Mouse (Mus musculus) heart, embryonic 14.5 days (tissue): ENCODE measurements around the gene Pclo. TPM values are rescaled to one million over a fixed set of nuclear protein-coding genes. Genes with fewer than 3 reads are reported as not detected.

Source experiments
- ATAC-seq: fragments of 200-750 bp; cut with Nextera tagmentation; 2 replicates; pipeline ENCODE4 v1.8.0; 2017; ENCODE audit warnings: low read depth, moderate TSS enrichment; ENCODE audit not compliant: insufficient number of reproducible peaks, insufficient read depth, low FRiP score
- H3K27ac ChIP-seq, 2 experiments: fragments of 200-500 bp in 1 of 2; fragments of 300-500 bp in 1 of 2; sonication (generic) in 1 of 2; replicated peaks in 1 of 2; 2 replicates each; pipeline ENCODE4 v1.5.1; 2012 to 2014; ENCODE audit warnings: low read depth in 2 of 2, low read length in 2 of 2, control low read depth in 1 of 2, mild to moderate bottlenecking in 1 of 2, mixed read lengths in 1 of 2; ENCODE audit not compliant: control insufficient read depth in 1 of 2, insufficient read depth in 1 of 2
- H3K27me3 ChIP-seq: fragments of 300-500 bp; sonication (generic); 2 replicates; pipeline ENCODE4 v1.6.1; 2014; ENCODE audit warnings: mild to moderate bottlenecking, low read length, control low read depth; ENCODE audit not compliant: control insufficient read depth, insufficient read depth
- H3K36me3 ChIP-seq: fragments of 300-500 bp; sonication (generic); 2 replicates; pipeline ENCODE4 v1.6.1; 2014; ENCODE audit warnings: mild to moderate bottlenecking, control low read depth, low read length, mixed read lengths; ENCODE audit not compliant: control insufficient read depth, insufficient read depth
- H3K4me1 ChIP-seq, 2 experiments: fragments of 200-500 bp in 1 of 2; fragments of 300-500 bp in 1 of 2; sonication (generic) in 1 of 2; 2 replicates each; pipeline ENCODE4 v1.6.1; 2012 to 2014; ENCODE audit warnings: low read length in 2 of 2, control low read depth in 1 of 2, mixed read lengths in 1 of 2; ENCODE audit not compliant: control insufficient read depth in 2 of 2, insufficient read depth in 2 of 2
- H3K4me2 ChIP-seq: fragments of 300-500 bp; sonication (generic); 2 replicates; pipeline ENCODE4 v1.6.1; 2014; ENCODE audit warnings: mild to moderate bottlenecking, low read length
- H3K4me3 ChIP-seq, 2 experiments: fragments of 200-500 bp in 1 of 2; fragments of 300-500 bp in 1 of 2; sonication (generic) in 1 of 2; 2 replicates each; pipeline ENCODE4 v1.5.1; 2012 to 2014; ENCODE audit warnings: low read length in 2 of 2, mild to moderate bottlenecking in 2 of 2, control low read depth in 1 of 2, low read depth in 1 of 2, moderate library complexity in 1 of 2; ENCODE audit not compliant: control insufficient read depth in 1 of 2, insufficient read depth in 1 of 2
- H3K9ac ChIP-seq: fragments of 300-500 bp; sonication (generic); 2 replicates; pipeline ENCODE4 v1.6.1; 2014; ENCODE audit warnings: mild to moderate bottlenecking, low read length
- H3K9me3 ChIP-seq: fragments of 300-500 bp; sonication (generic); 2 replicates; pipeline ENCODE4 v1.6.1; 2016; ENCODE audit warnings: low read length, control low read depth; ENCODE audit not compliant: control insufficient read depth
- WGBS: fragments of 180-500 bp; shearing (Covaris S2); extraction: QIAGEN DNeasy Blood & Tissue Kit; methylation state at CpG from one replicate; pipeline ENCODE4 v1.1.7; 2014; 5-methylcytosine and 5-hydroxymethylcytosine counted together
- polyA plus RNA-seq: library from polyadenylated mRNA; unstranded; fragments of >200 nt; fragmentation: Nextera tagmentation; extraction: Ambion mirVana; gene quantifications from 2 replicates; pipeline ENCODE4 v1.2.1, GENCODE M21; 2014

The Pclo gene
- polyA plus RNA-seq, 1 experiment from 2014 or later: 0.19 TPM

GRCm38 (mm10) chr5:14766686-14767085, 252.0 kb downstream of the Pclo start:
- no peak overlapping the region for H3K4me3 ChIP-seq
- H3K9ac ChIP-seq: no peak overlapping the region
- no peaks in the 10 kb centered on the region for H3K4me1 ChIP-seq
- H3K4me2 ChIP-seq: no peak overlapping the region
- 81% methylated on average over 11 of the region's 11 CpGs for WGBS
- no peak overlapping the region for H3K27ac ChIP-seq
- no peaks in the 10 kb centered on the region for H3K9me3 ChIP-seq
- no peaks in the 10 kb centered on the region for H3K36me3 ChIP-seq
- no peak for ATAC-seq
- no peaks in the 10 kb centered on the region for H3K27me3 ChIP-seq

- 42% methylated on average over 1 of the region's 1 CpGs for WGBS
- Histone ChIP-seq H3K4me1 (no peaks in the 10 kb centered on the region), H3K9ac (no peak overlapping the region), H3K4me2 (no peak overlapping the region), H3K9me3 (no peaks in the 10 kb centered on the region), H3K27ac (no peak overlapping the region), H3K27me3 (no peaks in the 10 kb centered on the region), H3K36me3 (no peaks in the 10 kb centered on the region), H3K4me3 (no peak overlapping the region)
- no peak for ATAC-seq
These were observed 267.8 kb downstream of the Pclo start for GRCm38 (mm10) chr5:14782362-14783082.

- Histone ChIP-seq H3K9ac (no peak overlapping the region), H3K27ac (no peak overlapping the region), H3K4me3 (no peak overlapping the region), H3K4me1 (no peaks in the 10 kb centered on the region), H3K27me3 (no peaks in the 10 kb centered on the region), H3K9me3 (no peaks in the 10 kb centered on the region), H3K36me3 (no peaks in the 10 kb centered on the region), H3K4me2 (no peak overlapping the region)
- ATAC-seq: no peak
- WGBS: 82% methylated on average over 9 of the region's 9 CpGs
These were observed 279.2 kb downstream of the Pclo start for GRCm38 (mm10) chr5:14793891-14794290.

- Histone ChIP-seq H3K4me3 (no peak overlapping the region), H3K4me2 (no peak overlapping the region), H3K4me1 (no peaks in the 10 kb centered on the region), H3K27ac (no peak overlapping the region), H3K9ac (no peak overlapping the region), H3K27me3 (no peaks in the 10 kb centered on the region), H3K36me3 (no peaks in the 10 kb centered on the region), H3K9me3 (no peaks in the 10 kb centered on the region)
- WGBS: 2% methylated on average over 6 of the region's 6 CpGs
- no peak for ATAC-seq
These were observed 292.4 kb downstream of the Pclo start for GRCm38 (mm10) chr5:14807136-14807535.

GRCm38 (mm10) chr5:14833165-14833860, 318.6 kb downstream of the Pclo start:
- Histone ChIP-seq H3K27me3 (no peaks in the 10 kb centered on the region), H3K4me3 (no peak overlapping the region), H3K36me3 (no peaks in the 10 kb centered on the region), H3K4me2 (no peak overlapping the region), H3K4me1 (no peaks in the 10 kb centered on the region), H3K9ac (no peak overlapping the region), H3K9me3 (no peaks in the 10 kb centered on the region), H3K27ac (no peak overlapping the region)
- ATAC-seq: no peak
- 83% methylated on average over 3 of the region's 3 CpGs for WGBS

GRCm38 (mm10) chr5:14834155-14834991, 319.7 kb downstream of the Pclo start:
- no peaks in the 10 kb centered on the region for H3K9me3 ChIP-seq
- WGBS: 59% methylated on average over 4 of the region's 4 CpGs
- ATAC-seq: no peak

GRCm38 (mm10) chr5:14853650-14854049, 338.9 kb downstream of the Pclo start:
- no peak for ATAC-seq
- H3K27ac ChIP-seq: no peak overlapping the region
- no peak overlapping the region for H3K4me2 ChIP-seq
- H3K36me3 ChIP-seq: no peaks in the 10 kb centered on the region
- H3K4me3 ChIP-seq: no peak overlapping the region
- H3K9ac ChIP-seq: no peak overlapping the region
- no peaks in the 10 kb centered on the region for H3K4me1 ChIP-seq
- 0 out of 2 replicates have a peak, but pooled peaks cover 3% of the 10 kb centered on the region for H3K9me3 ChIP-seq
- H3K27me3 ChIP-seq: no peaks in the 10 kb centered on the region

More at GRCm38 (mm10) chr5:14834155-14834991, 319.7 kb downstream of the Pclo start:
- H3K4me3 ChIP-seq: no peak overlapping the region
- no peaks in the 10 kb centered on the region for H3K4me1 ChIP-seq
- H3K36me3 ChIP-seq: no peaks in the 10 kb centered on the region
- no peak overlapping the region for H3K9ac ChIP-seq
- no peak overlapping the region for H3K27ac ChIP-seq
- no peak overlapping the region for H3K4me2 ChIP-seq
- H3K27me3 ChIP-seq: no peaks in the 10 kb centered on the region
